Mouse (Mus musculus) liver, embryonic 15.5 days (tissue): Measurements from ENCODE around the gene Rnf10. TPM values are rescaled to one million over a fixed set of nuclear protein-coding genes. Genes with fewer than 3 reads are reported as not detected.
A peak's percentile ranks its signal among the peaks of the same experiment; 100 is the strongest.

Experiments used
- ATAC-seq: fragments of 200-750 bp; cut with Nextera tagmentation; 2 replicates; pipeline ENCODE4 v1.8.0; 2017; ENCODE audit warnings: moderate number of reproducible peaks, mild to moderate bottlenecking, moderate library complexity; ENCODE audit not compliant: insufficient read depth
- H3K27ac ChIP-seq: fragments of 300-500 bp; sonication (generic); replicated peaks from 2 replicates; pipeline ENCODE4 v1.5.1; 2015; ENCODE audit warnings: mild to moderate bottlenecking, inconsistent platforms
- H3K27me3 ChIP-seq: fragments of 300-500 bp; sonication (generic); 2 replicates; pipeline ENCODE4 v1.6.1; 2015; ENCODE audit warnings: mild to moderate bottlenecking, inconsistent platforms
- H3K36me3 ChIP-seq: fragments of 300-500 bp; sonication (generic); replicated peaks from 2 replicates; pipeline ENCODE4 v1.6.1; 2015; ENCODE audit warnings: moderate library complexity, mild to moderate bottlenecking, inconsistent platforms
- H3K4me1 ChIP-seq: fragments of 300-500 bp; sonication (generic); replicated peaks from 2 replicates; pipeline ENCODE4 v1.6.1; 2015; ENCODE audit warnings: inconsistent platforms
- H3K4me2 ChIP-seq: fragments of 300-500 bp; sonication (generic); 2 replicates; pipeline ENCODE4 v1.6.1; 2015; ENCODE audit warnings: moderate library complexity, mild to moderate bottlenecking, inconsistent platforms
- H3K4me3 ChIP-seq: fragments of 300-500 bp; sonication (generic); replicated peaks from 2 replicates; pipeline ENCODE4 v1.5.1; 2015; ENCODE audit warnings: mild to moderate bottlenecking, inconsistent platforms
- H3K9ac ChIP-seq: fragments of 300-500 bp; sonication (generic); 2 replicates; pipeline ENCODE4 v1.6.1; 2015; ENCODE audit warnings: moderate library complexity, mild to moderate bottlenecking, inconsistent platforms
- H3K9me3 ChIP-seq: fragments of 300-500 bp; sonication (generic); replicated peaks from 2 replicates; pipeline ENCODE4 v1.6.1; 2016; ENCODE audit warnings: inconsistent platforms
- WGBS: fragments of 180-500 bp; shearing (Covaris S2); methylation state at CpG from one replicate; pipeline ENCODE4 v1.1.7; 2015; ENCODE audit warnings: mixed read lengths; ENCODE audit not compliant: insufficient replicate concordance; 5-methylcytosine and 5-hydroxymethylcytosine counted together
- polyA plus RNA-seq: library from polyadenylated mRNA; unstranded; fragments of >200 nt; fragmentation: Nextera tagmentation; extraction: Ambion mirVana; gene quantifications from 2 replicates; pipeline ENCODE4 v1.2.1, GENCODE M21; 2015

Rnf10 gene
- polyA plus RNA-seq, 1 experiment from 2014 or later = 146 TPM

DNA sequence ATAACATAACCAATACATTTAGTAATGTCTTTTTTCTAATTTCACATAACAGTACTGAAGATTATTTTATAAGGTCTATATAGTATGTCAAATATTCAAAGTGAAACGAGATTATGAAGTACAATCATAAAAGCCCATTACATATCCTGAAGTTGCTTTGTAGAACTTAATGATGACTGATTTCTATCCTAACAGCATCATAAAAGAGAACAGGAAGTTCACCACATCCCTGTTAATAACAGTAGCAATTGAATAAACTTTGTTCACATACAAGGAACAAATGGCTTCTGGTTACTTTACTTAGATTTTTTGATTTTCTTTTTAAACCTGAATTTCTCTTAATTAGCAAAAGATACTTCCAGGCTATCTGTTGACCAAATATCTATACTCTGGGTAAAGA lies 10.8 kb downstream of the Rnf10 start:
- H3K4me3 ChIP-seq = no peak overlapping the region
- peaks cover 88% of the 10 kb centered on the region for H3K36me3 ChIP-seq
- WGBS = 69% methylated on average over 1 of the region's 1 CpGs
- ATAC-seq = no peak
- H3K27me3 ChIP-seq = no peaks in the 10 kb centered on the region
- peaks cover 60% of the 10 kb centered on the region for H3K4me1 ChIP-seq
- H3K9ac ChIP-seq = no peak overlapping the region
- no peaks in the 10 kb centered on the region for H3K9me3 ChIP-seq
- H3K27ac ChIP-seq = no peak overlapping the region
- no peak overlapping the region for H3K4me2 ChIP-seq

DNA sequence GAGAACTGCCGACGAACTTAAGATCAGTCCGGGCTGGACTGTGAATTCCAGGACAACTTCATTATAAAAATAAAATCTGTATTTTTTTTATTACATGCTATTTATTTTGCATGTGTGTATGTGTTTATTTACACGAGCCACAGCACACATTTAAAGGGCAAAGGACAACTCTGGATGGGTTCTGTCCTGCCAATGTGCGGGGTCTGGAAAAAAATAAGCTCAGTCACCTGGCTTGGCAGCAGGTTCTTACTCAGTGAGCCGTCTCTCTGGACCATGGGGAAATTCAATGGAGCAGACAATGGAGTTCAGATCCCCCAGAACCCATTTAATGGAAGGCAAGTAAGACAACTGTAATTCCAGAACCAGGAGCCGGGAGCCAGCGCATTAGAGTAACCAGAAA lies 11.6 kb downstream of the Rnf10 start:
- whole genome bisulfite sequencing = 87% methylated on average over 8 of the region's 8 CpGs
- peak overlapping the region; percentile 5; the same call in 1 of the 2 replicates for H3K4me2 ChIP-seq
- H3K4me3 ChIP-seq = no peak overlapping the region
- H3K4me1 ChIP-seq = peaks cover 53% of the 10 kb centered on the region
- no peaks in the 10 kb centered on the region for H3K27me3 ChIP-seq
- peak overlapping the region; percentile 38; the same call in 1 of the 2 replicates for H3K27ac ChIP-seq
- peaks cover 89% of the 10 kb centered on the region for H3K36me3 ChIP-seq
- ATAC-seq = no peak
- no peaks in the 10 kb centered on the region for H3K9me3 ChIP-seq
- H3K9ac ChIP-seq = no peak overlapping the region

DNA sequence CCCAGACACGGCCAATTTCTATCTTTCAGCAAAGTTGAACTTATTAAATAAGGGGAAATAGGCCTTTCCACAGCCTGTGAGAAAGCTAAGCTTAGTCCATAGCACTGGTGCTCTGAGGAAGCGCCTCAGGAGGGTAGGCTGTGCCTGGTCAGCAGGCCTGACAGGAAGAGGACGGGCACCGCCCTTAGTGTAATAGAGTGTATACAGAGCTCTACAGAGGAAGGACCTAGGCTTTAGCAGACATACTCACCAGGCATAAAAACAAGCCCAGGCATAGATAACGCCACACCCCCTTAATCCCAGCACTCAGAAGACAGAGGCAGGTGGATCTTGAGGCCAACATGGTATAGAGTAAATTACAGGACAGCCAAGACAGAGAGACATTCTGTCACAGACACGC lies 12.3 kb downstream of the Rnf10 start:
- H3K27me3 ChIP-seq = no peaks in the 10 kb centered on the region
- peaks cover 45% of the 10 kb centered on the region for H3K4me1 ChIP-seq
- H3K36me3 ChIP-seq = peaks cover 91% of the 10 kb centered on the region
- peak overlapping the region; percentile 5; the same call in 1 of the 2 replicates for H3K4me2 ChIP-seq
- peak; percentile 75 for ATAC-seq
- H3K9me3 ChIP-seq = no peaks in the 10 kb centered on the region
- WGBS = 70% methylated on average over 6 of the region's 6 CpGs
- H3K9ac ChIP-seq = no peak overlapping the region
- no peak overlapping the region for H3K4me3 ChIP-seq
- H3K27ac ChIP-seq = peak overlapping the region; percentile 38

DNA sequence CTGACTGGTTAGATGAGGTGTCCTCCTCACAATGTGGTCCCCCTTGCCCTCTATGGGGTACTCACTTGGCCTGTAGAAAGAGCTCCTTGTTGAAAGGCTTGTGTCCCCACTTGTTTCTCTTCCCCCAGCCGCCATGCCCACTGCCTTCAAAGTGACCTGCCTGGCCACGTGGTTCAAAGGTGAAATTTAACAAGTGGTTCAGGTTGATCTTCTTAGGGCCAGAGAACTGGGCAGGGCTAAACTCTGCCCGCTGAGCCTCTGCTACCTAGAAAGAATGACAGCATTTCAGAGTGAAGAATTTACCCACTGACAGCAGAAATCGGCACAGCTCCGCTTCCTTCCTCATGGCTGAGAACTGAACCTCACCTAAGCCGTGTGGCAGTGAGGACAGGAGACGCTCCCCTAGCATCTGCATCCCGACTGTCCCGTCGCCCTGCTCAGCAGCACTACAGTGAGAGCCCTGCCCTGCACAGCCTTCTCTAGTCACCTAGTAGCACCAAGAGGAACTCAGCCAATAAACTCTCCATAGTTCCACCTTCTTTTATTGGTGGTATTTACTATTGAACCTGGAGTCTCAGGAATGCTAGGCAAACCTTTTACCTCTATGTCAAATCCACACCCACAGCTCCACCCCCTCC lies 15.7 kb downstream of the Rnf10 start:
- 91% methylated on average over 10 of the region's 10 CpGs for WGBS
- no peak for ATAC-seq
- peaks cover 15% of the 10 kb centered on the region for H3K4me1 ChIP-seq
- no peak overlapping the region for H3K4me3 ChIP-seq
- H3K27ac ChIP-seq = no peak overlapping the region
- no peaks in the 10 kb centered on the region for H3K27me3 ChIP-seq
- H3K9ac ChIP-seq = no peak overlapping the region
- H3K9me3 ChIP-seq = no peaks in the 10 kb centered on the region
- no peak overlapping the region for H3K4me2 ChIP-seq
- peaks cover 73% of the 10 kb centered on the region for H3K36me3 ChIP-seq

DNA sequence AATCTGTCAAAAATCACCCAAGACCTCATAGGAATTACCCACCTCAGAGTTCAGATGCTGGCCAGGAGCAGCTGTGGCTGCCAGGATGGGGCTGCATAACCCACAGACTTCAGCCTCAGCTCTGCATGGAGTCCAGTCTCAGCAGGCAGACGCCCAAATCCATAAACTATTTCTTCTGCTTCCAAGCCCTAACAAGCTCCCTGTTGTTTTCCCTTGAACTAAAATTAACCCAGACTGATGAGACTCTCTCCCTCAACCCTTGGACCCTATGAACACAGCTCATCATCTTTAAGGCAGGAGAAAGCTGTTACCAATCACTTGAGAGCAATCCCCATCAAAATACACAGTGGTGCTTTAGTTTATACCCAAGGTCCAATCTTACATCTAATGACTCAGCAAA lies 17.2 kb downstream of the Rnf10 start:
- no peaks in the 10 kb centered on the region for H3K27me3 ChIP-seq
- no peak overlapping the region for H3K4me3 ChIP-seq
- no peak overlapping the region for H3K27ac ChIP-seq
- no peak overlapping the region for H3K4me2 ChIP-seq
- ATAC-seq = no peak
- H3K9ac ChIP-seq = no peak overlapping the region
- peaks cover 76% of the 10 kb centered on the region for H3K36me3 ChIP-seq
- H3K4me1 ChIP-seq = peaks cover 3% of the 10 kb centered on the region
- H3K9me3 ChIP-seq = no peaks in the 10 kb centered on the region
- 75% methylated on average over 1 of the region's 1 CpGs for WGBS

DNA sequence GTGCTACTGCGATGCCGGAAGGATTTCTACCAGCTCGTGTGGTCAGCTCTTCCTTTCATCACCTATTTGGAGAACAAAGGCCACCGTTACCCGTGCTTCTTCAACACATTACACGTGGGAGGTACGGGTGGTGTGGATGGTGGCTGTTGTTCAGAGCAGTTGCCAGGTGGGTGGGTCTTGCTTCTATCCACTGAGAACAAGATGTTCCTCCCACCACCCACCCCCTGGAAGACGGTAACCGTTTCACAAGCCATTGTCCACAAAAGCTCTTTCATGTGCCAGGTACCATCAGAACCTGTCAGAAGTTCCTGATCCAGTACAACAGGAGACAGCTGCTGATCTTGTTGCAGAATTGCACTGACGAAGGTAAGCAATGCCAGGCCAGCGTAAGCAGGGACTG lies 32.5 kb downstream of the Rnf10 start:
- Histone ChIP-seq H3K9ac (no peak overlapping the region), H3K27ac (no peak overlapping the region), H3K27me3 (peaks cover 14% of the 10 kb centered on the region), H3K4me1 (peaks cover 36% of the 10 kb centered on the region), H3K36me3 (peaks cover 57% of the 10 kb centered on the region), H3K9me3 (no peaks in the 10 kb centered on the region), H3K4me3 (no peak overlapping the region), H3K4me2 (no peak overlapping the region)
- ATAC-seq = no peak
- 82% methylated on average over 11 of the region's 11 CpGs for WGBS

DNA sequence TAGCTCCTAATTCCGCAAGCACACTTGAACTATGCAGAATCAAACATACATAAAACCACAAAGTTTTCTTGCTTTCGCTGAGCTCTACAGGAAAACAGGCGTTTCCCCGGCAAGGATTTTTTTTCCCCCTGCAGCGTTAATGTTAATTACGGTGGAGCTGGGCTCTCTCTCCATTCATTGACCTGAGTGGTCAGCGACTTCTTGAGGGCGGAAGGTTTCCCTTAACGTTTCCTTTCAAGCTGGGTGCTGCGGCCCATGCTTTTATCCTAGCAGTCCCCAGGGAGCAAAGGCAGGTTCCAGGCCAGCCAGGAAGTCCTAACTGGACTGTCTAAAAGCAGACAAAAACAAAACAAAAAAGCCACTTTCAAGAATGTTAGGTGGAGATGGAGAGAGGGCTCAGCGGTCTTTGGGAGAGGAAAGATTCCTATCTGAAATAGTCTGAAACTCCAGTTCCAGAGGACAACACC lies 33.9 kb downstream of the Rnf10 start:
- H3K9me3 ChIP-seq = no peaks in the 10 kb centered on the region
- peak overlapping the region; percentile 88 for H3K4me2 ChIP-seq
- H3K27me3 ChIP-seq = peaks cover 28% of the 10 kb centered on the region
- ATAC-seq = no peak
- H3K27ac ChIP-seq = peak overlapping the region; percentile 74
- H3K4me1 ChIP-seq = peaks cover 39% of the 10 kb centered on the region
- H3K9ac ChIP-seq = peak overlapping the region; percentile 81
- 7% methylated on average over 11 of the region's 11 CpGs for WGBS
- H3K4me3 ChIP-seq = peak overlapping the region; percentile 84
- H3K36me3 ChIP-seq = peaks cover 43% of the 10 kb centered on the region

DNA sequence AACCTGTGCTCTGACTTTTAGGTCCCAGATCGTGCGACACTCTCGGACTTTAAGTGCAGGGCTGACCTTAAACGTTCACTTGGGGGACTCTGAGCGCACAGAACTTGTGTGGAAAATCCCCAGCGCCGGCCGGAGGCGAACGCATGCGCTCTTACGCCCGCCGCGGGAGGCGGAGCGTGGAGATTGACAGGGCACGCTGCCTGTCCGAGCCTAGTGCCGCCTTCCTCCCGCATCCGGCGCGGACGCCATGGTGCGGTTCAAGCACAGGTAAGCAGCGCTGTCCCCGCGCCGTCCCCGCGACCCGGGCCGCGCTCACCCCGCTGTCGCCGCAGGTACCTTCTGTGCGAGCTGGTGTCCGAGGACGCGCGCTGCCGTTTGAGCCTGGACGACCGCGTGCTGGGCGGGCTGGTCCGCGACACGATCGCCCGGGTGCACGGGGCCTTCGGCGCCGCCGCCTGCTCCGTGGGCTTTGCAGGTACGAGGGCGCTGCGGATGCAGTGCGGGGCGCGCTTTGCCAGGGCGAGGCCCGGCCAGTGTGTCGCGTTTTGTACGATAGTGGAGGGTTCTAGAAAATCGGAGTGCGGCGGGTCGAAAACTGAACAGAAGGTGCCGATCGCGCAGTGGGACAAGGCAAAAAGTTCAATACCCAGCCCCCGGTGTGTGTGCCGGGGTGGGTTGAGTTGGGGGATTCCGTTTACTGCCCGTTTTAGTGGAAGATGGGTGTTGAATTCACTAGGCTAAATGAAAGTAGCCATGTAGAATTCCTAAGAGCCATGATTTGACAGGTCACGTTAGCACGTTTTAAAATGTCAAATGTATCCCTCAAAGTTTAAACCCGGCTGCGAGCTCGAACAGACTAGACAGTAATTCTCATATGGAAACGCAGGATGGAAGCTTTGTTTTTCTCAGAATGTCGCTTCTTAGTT lies 34.6 kb downstream of the Rnf10 start:
- H3K9ac ChIP-seq = peak overlapping the region; percentile 81
- no peaks in the 10 kb centered on the region for H3K9me3 ChIP-seq
- peaks cover 35% of the 10 kb centered on the region for H3K27me3 ChIP-seq
- peaks cover 39% of the 10 kb centered on the region for H3K4me1 ChIP-seq
- ATAC-seq = peak; percentile 87
- H3K36me3 ChIP-seq = peaks cover 36% of the 10 kb centered on the region
- H3K4me2 ChIP-seq = peak overlapping the region; percentile 88
- WGBS = under 1% methylated on average over 88 of the region's 88 CpGs
- peak overlapping the region; percentile 84 for H3K4me3 ChIP-seq
- peak overlapping the region; percentile 74 for H3K27ac ChIP-seq

DNA sequence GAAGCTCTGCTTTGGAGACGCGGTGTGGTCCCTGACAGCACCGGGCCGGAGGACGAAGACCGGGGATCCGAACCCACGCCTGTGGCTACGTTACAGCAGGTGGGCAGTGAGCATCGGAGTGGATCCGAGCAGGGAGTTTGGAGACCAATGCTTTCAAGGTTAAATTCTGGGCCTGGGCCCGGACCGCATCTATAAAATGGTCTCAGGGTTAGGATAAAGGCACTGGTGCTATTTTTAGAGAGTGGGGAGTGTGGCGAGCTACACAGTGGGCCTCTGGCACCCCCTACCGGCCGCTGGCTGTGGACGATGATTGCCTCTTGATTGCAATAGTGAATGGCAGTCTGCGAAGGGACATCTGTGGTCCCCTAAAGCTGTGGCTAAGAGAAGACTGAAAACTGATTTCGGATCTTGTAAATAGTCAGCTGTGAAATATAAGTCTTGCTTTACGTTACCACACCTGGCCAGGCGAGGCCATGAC lies 36.9 kb downstream of the Rnf10 start, which contains the start of gene Pop5:
Gene Pop5, plus strand, starts transcription at position 51 of the 478 bp plus-strand sequence.
- no peaks in the 10 kb centered on the region for H3K9me3 ChIP-seq
- H3K4me1 ChIP-seq = peaks cover 39% of the 10 kb centered on the region
- H3K27ac ChIP-seq = no peak within 1 kb of the TSS
- peak within 1 kb of the TSS; percentile 84 for H3K4me2 ChIP-seq
- 2% methylated on average over 21 of the region's 21 CpGs for WGBS
- peak within 1 kb of the TSS; percentile 59 for H3K4me3 ChIP-seq
- H3K36me3 ChIP-seq = peaks cover 13% of the 10 kb centered on the region
- peaks cover 57% of the 10 kb centered on the region for H3K27me3 ChIP-seq
- ATAC-seq = peak; percentile 38
- H3K9ac ChIP-seq = peak within 1 kb of the TSS; percentile 55

DNA sequence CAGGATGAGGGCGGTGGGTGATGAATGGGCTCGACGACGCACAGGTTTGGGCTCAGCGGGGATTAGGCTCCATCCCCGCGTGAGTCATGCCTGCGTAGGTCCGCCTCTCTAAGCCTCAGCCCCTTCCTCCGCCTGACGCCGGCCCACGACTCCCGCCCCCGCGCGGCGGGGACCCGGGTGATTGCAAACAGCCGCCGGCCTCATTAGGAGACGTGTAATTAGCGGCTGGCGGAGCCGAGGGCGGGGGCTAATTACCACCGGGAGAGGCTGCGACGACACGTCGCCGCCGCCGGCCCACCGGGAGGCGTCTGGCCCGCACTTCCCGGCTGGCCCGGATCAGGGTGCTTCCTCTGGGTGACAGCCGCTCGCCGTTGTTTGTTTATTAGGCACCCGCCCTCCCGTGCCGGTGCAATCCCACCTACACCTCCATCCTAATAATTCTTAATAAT lies 37.4 kb downstream of the Rnf10 start:
- ATAC-seq = no peak
- H3K27me3 ChIP-seq = peaks cover 60% of the 10 kb centered on the region
- peak overlapping the region; percentile 59 for H3K4me3 ChIP-seq
- no peaks in the 10 kb centered on the region for H3K9me3 ChIP-seq
- H3K27ac ChIP-seq = no peak overlapping the region
- 1% methylated on average over 45 of the region's 45 CpGs for WGBS
- H3K9ac ChIP-seq = peak overlapping the region; percentile 55
- peak overlapping the region; percentile 84 for H3K4me2 ChIP-seq
- H3K36me3 ChIP-seq = peaks cover 9% of the 10 kb centered on the region
- H3K4me1 ChIP-seq = peaks cover 39% of the 10 kb centered on the region

DNA sequence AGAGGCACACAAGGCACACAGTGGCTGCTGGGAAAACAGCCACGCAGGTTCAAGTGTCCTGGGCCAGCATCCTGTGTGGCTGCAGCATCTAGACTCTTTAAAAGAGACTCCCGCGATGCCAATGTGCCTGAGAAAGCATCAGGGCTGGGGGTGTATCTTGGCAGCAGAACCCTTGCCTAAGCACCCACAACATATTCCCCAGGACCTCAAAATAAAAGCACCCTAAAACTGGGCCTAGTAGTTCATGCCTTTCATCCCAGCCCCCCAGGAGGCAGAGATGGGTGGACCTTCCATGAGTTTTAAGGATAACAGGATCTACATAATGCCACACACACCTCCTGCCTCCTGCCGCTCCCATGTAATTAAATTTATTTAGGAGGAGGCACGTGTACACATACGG lies 38.2 kb downstream of the Rnf10 start:
- WGBS = 76% methylated on average over 6 of the region's 6 CpGs
- no peak overlapping the region for H3K4me2 ChIP-seq
- H3K36me3 ChIP-seq = peaks cover under 1% of the 10 kb centered on the region; the same call in 1 of the 2 replicates
- H3K9me3 ChIP-seq = no peaks in the 10 kb centered on the region
- H3K27ac ChIP-seq = no peak overlapping the region
- no peak overlapping the region for H3K9ac ChIP-seq
- no peak for ATAC-seq
- no peak overlapping the region for H3K4me3 ChIP-seq
- H3K27me3 ChIP-seq = peaks cover 65% of the 10 kb centered on the region
- peaks cover 30% of the 10 kb centered on the region for H3K4me1 ChIP-seq
